Mouse (Mus musculus) megakaryocyte, embryonic 14.5 days (primary cell): ENCODE results near the gene 2700097O09Rik. TPM values are rescaled to one million over a fixed set of nuclear protein-coding genes. Genes with fewer than 3 reads are reported as not detected.

Experiments
- H3K27me3 ChIP-seq: replicated peaks from 2 replicates; pipeline ENCODE3; 2012; ENCODE audit warnings: inconsistent platforms
- H3K36me3 ChIP-seq: replicated peaks from 2 replicates; pipeline ENCODE3; 2012; ENCODE audit warnings: low read length, inconsistent platforms, mixed read lengths
- H3K4me1 ChIP-seq: 2 replicates; pipeline ENCODE4 v1.6.1; 2012; ENCODE audit warnings: inconsistent platforms
- H3K4me3 ChIP-seq: replicated peaks from 2 replicates; pipeline ENCODE3; 2012; ENCODE audit warnings: moderate library complexity, mild to moderate bottlenecking, inconsistent platforms
- H3K9me3 ChIP-seq: 2 replicates; pipeline ENCODE4 v1.6.1; 2012; ENCODE audit warnings: inconsistent platforms
- FLI1 ChIP-seq: IDR thresholded peaks from 2 replicates; pipeline ENCODE4 v1.6.1; 2012; ENCODE audit warnings: low read length, inconsistent platforms, mixed read lengths
- GATA1 ChIP-seq: IDR thresholded peaks from 3 replicates; pipeline ENCODE4 v1.6.1; 2012; ENCODE audit warnings: mixed read lengths, low read length, inconsistent platforms, borderline replicate concordance
- polyA plus RNA-seq: library from polyadenylated mRNA; stranded (reverse); fragments of >175 nt; gene quantifications from 2 replicates; pipeline ENCODE4 v1.2.3, GENCODE M21; 2012; ENCODE audit warnings: low replicate concordance; ENCODE audit not compliant: insufficient read depth

Gene 2700097O09Rik
- polyA plus RNA-seq, 1 experiment = 0.25 TPM

GRCm38 (mm10) chr12:55061006-55061405 lies 18.9 kb downstream of the 2700097O09Rik start:
- no peaks in the 10 kb centered on the region for H3K9me3 ChIP-seq
- peaks cover 49% of the 10 kb centered on the region for H3K36me3 ChIP-seq
- no peaks in the 10 kb centered on the region for H3K27me3 ChIP-seq
- TF ChIP-seq GATA1 (no peak), FLI1 (no peak)
- H3K4me3 ChIP-seq = no peak overlapping the region
- H3K4me1 ChIP-seq = peaks cover 12% of the 10 kb centered on the region

GRCm38 (mm10) chr12:55060212-55060898 lies 19.6 kb downstream of the 2700097O09Rik start:
- no peak overlapping the region for H3K4me3 ChIP-seq
- no peaks in the 10 kb centered on the region for H3K27me3 ChIP-seq
- no peaks in the 10 kb centered on the region for H3K9me3 ChIP-seq
- H3K36me3 ChIP-seq = peaks cover 49% of the 10 kb centered on the region
- no peak for TF ChIP-seq GATA1
- no peak for TF ChIP-seq FLI1
- H3K4me1 ChIP-seq = peaks cover 12% of the 10 kb centered on the region

DNA sequence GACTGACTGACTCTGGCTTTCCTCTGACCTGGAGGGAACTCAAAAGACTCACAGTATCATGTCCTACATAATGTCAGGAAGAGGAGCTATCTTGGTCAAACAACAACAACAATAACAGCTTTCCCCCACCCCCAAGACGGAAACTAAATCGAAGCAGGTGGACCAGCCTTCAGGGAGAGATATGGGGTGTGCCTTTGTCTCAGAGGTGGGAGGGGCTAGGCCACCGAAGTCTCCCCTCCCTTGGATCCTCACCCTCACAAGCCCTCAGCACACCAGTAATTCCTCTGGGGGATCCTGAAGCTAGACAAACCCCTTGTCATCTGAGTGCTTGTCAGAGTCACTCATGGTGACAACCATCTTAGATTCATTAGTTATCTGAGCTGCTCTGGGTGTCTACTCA lies 20.1 kb downstream of the 2700097O09Rik start:
- TF ChIP-seq GATA1 (no peak), FLI1 (no peak)
- Histone ChIP-seq H3K4me1 (peaks cover 12% of the 10 kb centered on the region), H3K27me3 (no peaks in the 10 kb centered on the region), H3K4me3 (no peak overlapping the region), H3K36me3 (peaks cover 49% of the 10 kb centered on the region), H3K9me3 (no peaks in the 10 kb centered on the region)

- Histone ChIP-seq H3K4me3 (no peak overlapping the region), H3K4me1 (peaks cover 12% of the 10 kb centered on the region), H3K36me3 (peaks cover 49% of the 10 kb centered on the region), H3K9me3 (no peaks in the 10 kb centered on the region), H3K27me3 (no peaks in the 10 kb centered on the region)
- TF ChIP-seq GATA1 (no peak), FLI1 (no peak)
Measured at GRCm38 (mm10) chr12:55058865-55059615, 20.9 kb downstream of the 2700097O09Rik start.

- H3K4me3 ChIP-seq = no peak overlapping the region
- peaks cover 59% of the 10 kb centered on the region for H3K36me3 ChIP-seq
- no peak for TF ChIP-seq FLI1
- TF ChIP-seq GATA1 = no peak
- H3K27me3 ChIP-seq = no peaks in the 10 kb centered on the region
- peaks cover 20% of the 10 kb centered on the region for H3K4me1 ChIP-seq
- no peaks in the 10 kb centered on the region for H3K9me3 ChIP-seq
Measured at GRCm38 (mm10) chr12:55056703-55057102, 23.2 kb downstream of the 2700097O09Rik start.

GRCm38 (mm10) chr12:55054551-55055241 lies 25.2 kb downstream of the 2700097O09Rik start:
- Histone ChIP-seq H3K9me3 (no peaks in the 10 kb centered on the region), H3K4me3 (no peak overlapping the region), H3K4me1 (peaks cover 20% of the 10 kb centered on the region), H3K27me3 (no peaks in the 10 kb centered on the region), H3K36me3 (peaks cover 41% of the 10 kb centered on the region)
- TF ChIP-seq FLI1 = no peak
- no peak for TF ChIP-seq GATA1

- TF ChIP-seq FLI1 = no peak
- TF ChIP-seq GATA1 = no peak
- peaks cover 19% of the 10 kb centered on the region; the same call in 1 of the 2 replicates for H3K4me1 ChIP-seq
Measured at GRCm38 (mm10) chr12:55053267-55053666, 26.6 kb downstream of the 2700097O09Rik start.

GRCm38 (mm10) chr12:55051210-55052173 lies 28.4 kb downstream of the 2700097O09Rik start:
- peaks cover 31% of the 10 kb centered on the region for H3K36me3 ChIP-seq
- no peak overlapping the region for H3K4me3 ChIP-seq
- H3K4me1 ChIP-seq = peaks cover 19% of the 10 kb centered on the region; the same call in 1 of the 2 replicates
- TF ChIP-seq GATA1 (no peak), FLI1 (no peak)
- H3K27me3 ChIP-seq = no peaks in the 10 kb centered on the region
- H3K9me3 ChIP-seq = no peaks in the 10 kb centered on the region

More at GRCm38 (mm10) chr12:55053267-55053666, 26.6 kb downstream of the 2700097O09Rik start:
- peaks cover 33% of the 10 kb centered on the region for H3K36me3 ChIP-seq
- no peak overlapping the region for H3K4me3 ChIP-seq
- no peaks in the 10 kb centered on the region for H3K9me3 ChIP-seq
- no peaks in the 10 kb centered on the region for H3K27me3 ChIP-seq

- TF ChIP-seq GATA1 = no peak
- TF ChIP-seq FLI1 = no peak
- no peak overlapping the region for H3K4me3 ChIP-seq
- peaks cover 19% of the 10 kb centered on the region; the same call in 1 of the 2 replicates for H3K4me1 ChIP-seq
- H3K36me3 ChIP-seq = peaks cover 39% of the 10 kb centered on the region
- H3K9me3 ChIP-seq = no peaks in the 10 kb centered on the region
- no peaks in the 10 kb centered on the region for H3K27me3 ChIP-seq
Measured at GRCm38 (mm10) chr12:55049731-55050353, 30.1 kb downstream of the 2700097O09Rik start.
